Mouse (Mus musculus) megakaryocyte, embryonic 14.5 days (primary cell): ENCODE measurements around the gene Isg15.

ENCODE experiments used
- FLI1 ChIP-seq: IDR thresholded peaks from 2 replicates; pipeline ENCODE4 v1.6.1; 2012; ENCODE audit warnings: low read length, inconsistent platforms, mixed read lengths
- GATA1 ChIP-seq: IDR thresholded peaks from 3 replicates; pipeline ENCODE4 v1.6.1; 2012; ENCODE audit warnings: mixed read lengths, low read length, inconsistent platforms, borderline replicate concordance

GRCm38 (mm10) chr4:156227752-156228392, 27.3 kb upstream of the Isg15 start:
- TF ChIP-seq GATA1 (no peak), FLI1 (no peak)
